Mouse (Mus musculus): ENCODE measurements at regions not wholly inside any gene's neighbourhood (a gene's known extent, or its start where the extent isn't known, plus 50 kb on each side); places are given as distances from the start of the nearest gene placed in this dataset.
A peak's percentile ranks its signal among the peaks of the same experiment; 100 is the strongest.

- no peak for TF ChIP-seq POLR2A (IDR thresholded peaks at IDR 0.05; ENCODE audit: control insufficient read depth, extremely low read depth, insufficient read depth, low read length, poor library complexity)
- no peak for TF ChIP-seq CTCF (IDR thresholded peaks at IDR 0.05; ENCODE audit: borderline replicate concordance, control insufficient read depth, extremely low read depth, insufficient read depth, low read length, poor library complexity)
- Histone ChIP-seq H3K27me3 (ENCODE audit: control insufficient read depth, insufficient read depth, low read length) (no peaks in the 10 kb centered on the region), H3K36me3 (ENCODE audit: control insufficient read depth, insufficient read depth, low read length) (no peaks in the 10 kb centered on the region), H3K27ac (ENCODE audit: control insufficient read depth, insufficient read depth, low read length) (no peak overlapping the region), H3K4me3 (ENCODE audit: control insufficient read depth, insufficient read depth, low read length) (no peak overlapping the region), H3K4me1 (replicated peaks; ENCODE audit: control insufficient read depth, insufficient read depth, low read length) (peaks cover 22% of the 10 kb centered on the region)
- WGBS: 94% methylated on average over 23 of the region's 23 CpGs
- DNase-seq: no peak
Observed at GRCm38 (mm10) chr5:33501735-33502495, 68.1 kb upstream of the Nkx1-1 start.

- 57% methylated on average over 7 of the region's 7 CpGs for WGBS
- peaks cover 18% of the 10 kb centered on the region for H3K4me1 ChIP-seq (replicated peaks; ENCODE audit: control insufficient read depth, insufficient read depth, low read length)
- no peak overlapping the region for H3K4me3 ChIP-seq (ENCODE audit: control insufficient read depth, insufficient read depth, low read length)
- no peak for DNase-seq
- no peak overlapping the region for H3K27ac ChIP-seq (ENCODE audit: control insufficient read depth, insufficient read depth, low read length)
- no peaks in the 10 kb centered on the region for H3K36me3 ChIP-seq (ENCODE audit: control insufficient read depth, insufficient read depth, low read length)
- TF ChIP-seq POLR2A (IDR thresholded peaks at IDR 0.05; ENCODE audit: control insufficient read depth, extremely low read depth, insufficient read depth, low read length, poor library complexity) (no peak), CTCF (IDR thresholded peaks at IDR 0.05; ENCODE audit: borderline replicate concordance, control insufficient read depth, extremely low read depth, insufficient read depth, low read length, poor library complexity) (no peak)
- H3K27me3 ChIP-seq (ENCODE audit: control insufficient read depth, insufficient read depth, low read length): no peaks in the 10 kb centered on the region
Observed at GRCm38 (mm10) chr5:33501211-33501610, 67.4 kb upstream of the Nkx1-1 start.

GRCm38 (mm10) chr5:33495900-33496529, 62.2 kb upstream of the Nkx1-1 start:
- Histone ChIP-seq H3K27me3 (ENCODE audit: control insufficient read depth, insufficient read depth, low read length) (no peaks in the 10 kb centered on the region), H3K36me3 (ENCODE audit: control insufficient read depth, insufficient read depth, low read length) (no peaks in the 10 kb centered on the region), H3K4me1 (replicated peaks; ENCODE audit: control insufficient read depth, insufficient read depth, low read length) (peaks cover 11% of the 10 kb centered on the region), H3K27ac (ENCODE audit: control insufficient read depth, insufficient read depth, low read length) (no peak overlapping the region), H3K4me3 (ENCODE audit: control insufficient read depth, insufficient read depth, low read length) (no peak overlapping the region)
- TF ChIP-seq CTCF (IDR thresholded peaks at IDR 0.05; ENCODE audit: borderline replicate concordance, control insufficient read depth, extremely low read depth, insufficient read depth, low read length, poor library complexity) (peak; percentile 93), POLR2A (IDR thresholded peaks at IDR 0.05; ENCODE audit: control insufficient read depth, extremely low read depth, insufficient read depth, low read length, poor library complexity) (no peak)
- WGBS: 17% methylated on average over 6 of the region's 6 CpGs
- peak; percentile 78 for DNase-seq

GRCm38 (mm10) chr5:33495276-33495675, 61.5 kb upstream of the Nkx1-1 start:
- H3K27ac ChIP-seq (ENCODE audit: control insufficient read depth, insufficient read depth, low read length): no peak overlapping the region
- H3K4me1 ChIP-seq (replicated peaks; ENCODE audit: control insufficient read depth, insufficient read depth, low read length): peaks cover 11% of the 10 kb centered on the region
- no peaks in the 10 kb centered on the region for H3K27me3 ChIP-seq (ENCODE audit: control insufficient read depth, insufficient read depth, low read length)
- TF ChIP-seq CTCF (IDR thresholded peaks at IDR 0.05; ENCODE audit: borderline replicate concordance, control insufficient read depth, extremely low read depth, insufficient read depth, low read length, poor library complexity) (0 out of 2 replicates have a peak, but pooled peaks have one; percentile 8), POLR2A (IDR thresholded peaks at IDR 0.05; ENCODE audit: control insufficient read depth, extremely low read depth, insufficient read depth, low read length, poor library complexity) (no peak)
- no peak overlapping the region for H3K4me3 ChIP-seq (ENCODE audit: control insufficient read depth, insufficient read depth, low read length)
- no peaks in the 10 kb centered on the region for H3K36me3 ChIP-seq (ENCODE audit: control insufficient read depth, insufficient read depth, low read length)
- DNase-seq: no peak
- 78% methylated on average over 6 of the region's 6 CpGs for WGBS

- H3K27me3 ChIP-seq (ENCODE audit: control insufficient read depth, insufficient read depth, low read length): no peaks in the 10 kb centered on the region
- H3K4me1 ChIP-seq (replicated peaks; ENCODE audit: control insufficient read depth, insufficient read depth, low read length): peaks cover 2% of the 10 kb centered on the region
- H3K36me3 ChIP-seq (ENCODE audit: control insufficient read depth, insufficient read depth, low read length): no peaks in the 10 kb centered on the region
- H3K4me3 ChIP-seq (ENCODE audit: control insufficient read depth, insufficient read depth, low read length): no peak overlapping the region
- DNase-seq: no peak
- WGBS: 95% methylated on average over 11 of the region's 11 CpGs
- no peak overlapping the region for H3K27ac ChIP-seq (ENCODE audit: control insufficient read depth, insufficient read depth, low read length)
- no peak for TF ChIP-seq POLR2A (IDR thresholded peaks at IDR 0.05; ENCODE audit: control insufficient read depth, extremely low read depth, insufficient read depth, low read length, poor library complexity)
- no peak for TF ChIP-seq CTCF (IDR thresholded peaks at IDR 0.05; ENCODE audit: borderline replicate concordance, control insufficient read depth, extremely low read depth, insufficient read depth, low read length, poor library complexity)
Observed at GRCm38 (mm10) chr5:33492604-33493315, 59.0 kb upstream of the Nkx1-1 start.

- WGBS: 97% methylated on average over 6 of the region's 6 CpGs
Observed at GRCm38 (mm10) chr5:33489286-33489685, 55.5 kb upstream of the Nkx1-1 start.

More at GRCm38 (mm10) chr5:33489286-33489685, 55.5 kb upstream of the Nkx1-1 start:
- no peak overlapping the region for H3K4me3 ChIP-seq (ENCODE audit: control insufficient read depth, insufficient read depth, low read length)
- H3K4me1 ChIP-seq (replicated peaks; ENCODE audit: control insufficient read depth, insufficient read depth, low read length): no peaks in the 10 kb centered on the region
- no peak for DNase-seq
- no peaks in the 10 kb centered on the region for H3K36me3 ChIP-seq (ENCODE audit: control insufficient read depth, insufficient read depth, low read length)
- no peak for TF ChIP-seq POLR2A (IDR thresholded peaks at IDR 0.05; ENCODE audit: control insufficient read depth, extremely low read depth, insufficient read depth, low read length, poor library complexity)
- no peak for TF ChIP-seq CTCF (IDR thresholded peaks at IDR 0.05; ENCODE audit: borderline replicate concordance, control insufficient read depth, extremely low read depth, insufficient read depth, low read length, poor library complexity)
- H3K27me3 ChIP-seq (ENCODE audit: control insufficient read depth, insufficient read depth, low read length): no peaks in the 10 kb centered on the region
- no peak overlapping the region for H3K27ac ChIP-seq (ENCODE audit: control insufficient read depth, insufficient read depth, low read length)

All from thymus, adult 2 months (tissue).